Mouse (Mus musculus) activated CD4-positive, CD25-positive, alpha-beta regulatory T cell, adult 4 months (primary cell): ENCODE measurements around the gene Vmn1r178. TPM values are rescaled to one million over a fixed set of nuclear protein-coding genes. Genes with fewer than 3 reads are reported as not detected.
"Not testable (repeated sequence)": the region's sequence is repeated elsewhere in the genome, so short reads cannot be mapped to it uniquely, and the experiment has no call there.

Source experiments
- ATAC-seq: one replicate; pipeline ENCODE4 v1.8.0; 2017
- polyA plus RNA-seq, 2 experiments: library from polyadenylated mRNA; unstranded; fragments of 100-300 nt; shearing (Covaris generic); gene quantifications; one replicate each; pipeline ENCODE4 v1.2.1; 2017

The Vmn1r178 gene
- polyA plus RNA-seq, result not detected

DNA sequence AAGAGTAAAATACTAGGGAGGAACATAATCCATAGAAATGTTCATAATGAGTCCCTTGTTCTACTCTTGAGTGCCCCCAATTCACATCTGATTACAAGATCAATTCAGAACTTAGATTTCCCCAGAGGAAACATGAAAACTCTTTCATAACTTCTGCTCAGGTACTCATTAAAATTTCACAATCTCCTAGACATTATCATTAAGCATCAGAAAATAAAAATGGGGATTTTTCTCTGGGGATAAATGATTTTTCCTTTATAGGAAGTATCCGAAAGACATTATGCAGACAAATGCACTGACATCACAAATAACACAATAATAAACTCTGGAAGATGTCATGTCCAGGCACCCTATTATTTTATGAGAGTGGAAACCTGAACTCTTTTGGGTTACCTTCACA is at the start of gene Vmn1r178:
Vmn1r178 (plus strand) TSS at position 301 of the 400 bp plus-strand sequence.
- no peak for ATAC-seq

DNA sequence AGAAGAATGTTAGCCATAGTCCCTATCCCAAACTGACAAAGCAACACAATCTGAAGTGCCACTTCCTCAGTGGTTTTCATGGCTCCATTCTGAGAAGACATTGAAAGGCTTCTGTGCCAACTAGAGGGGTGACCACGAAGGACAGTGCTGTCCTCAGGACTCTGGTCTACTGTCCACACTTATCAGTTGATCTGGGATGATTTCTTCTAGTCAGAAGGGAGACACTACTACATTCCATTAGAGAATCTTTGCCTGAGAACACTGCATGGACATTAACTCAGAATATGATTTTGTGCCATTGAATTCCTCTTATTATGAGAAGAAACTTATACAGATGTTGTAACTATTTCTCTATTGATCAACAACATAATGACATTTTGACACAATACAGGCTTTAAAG is 25.5 kb upstream of the Vmn1r178 start, which contains the start of gene Vmn1r177:
Vmn1r177 (minus strand) TSS at position 101 of the 400 bp plus-strand sequence.
- not testable (repeated sequence) for ATAC-seq

- not testable (repeated sequence) for ATAC-seq
These were observed 14.9 kb upstream of the Vmn1r178 start for GRCm38 (mm10) chr7:23876918-23877317.

- no peak for ATAC-seq
These were observed 34.9 kb downstream of the Vmn1r178 start, which contains the start of gene Vmn1r179 for GRCm38 (mm10) chr7:23926678-23927077. Gene Vmn1r179 (plus strand): TSS chr7:23926978.

Other genes with a start within 250 kb of the Vmn1r178 start
- gene Vmn1r172, start 233.7 kb upstream of the Vmn1r178 start, polyA plus RNA-seq, result not detected
- gene Vmn1r173, start 191.3 kb upstream of the Vmn1r178 start, polyA plus RNA-seq, result not detected
- gene Vmn1r174, start 139.7 kb upstream of the Vmn1r178 start, polyA plus RNA-seq, result not detected
- not detected for gene Vmn1r175, start 81.4 kb upstream of the Vmn1r178 start, polyA plus RNA-seq
- gene Vmn1r176, start 54.6 kb upstream of the Vmn1r178 start, polyA plus RNA-seq, result not detected
- gene Vmn1r177, start 25.6 kb upstream of the Vmn1r178 start, polyA plus RNA-seq, result not detected
- under 1 TPM in 1 of 2 experiments, not detected in 1; 0.11 TPM for gene Vmn1r179, start 35.0 kb downstream of the Vmn1r178 start, polyA plus RNA-seq
- gene Vmn1r180, start 58.6 kb downstream of the Vmn1r178 start, polyA plus RNA-seq, result not detected
- not detected for gene Vmn1r181, start 82.6 kb downstream of the Vmn1r178 start, polyA plus RNA-seq
- gene V1rd19, start 109.7 kb downstream of the Vmn1r178 start, polyA plus RNA-seq, result under 1 TPM in 1 of 2 experiments, not detected in 1; 0.20 TPM
- gene Vmn1r183, start 161.2 kb downstream of the Vmn1r178 start, polyA plus RNA-seq, result under 1 TPM in 1 of 2 experiments, not detected in 1; 0.26 TPM
- 10 to 100 TPM; 16.1 to 20.2 TPM for gene Zfp180, start 189.9 kb downstream of the Vmn1r178 start, polyA plus RNA-seq
- 1 to 10 TPM in 1 of 2 experiments, under 1 TPM in 1; 0.96 to 1.2 TPM for gene Zfp112, start 220.3 kb downstream of the Vmn1r178 start, polyA plus RNA-seq
- gene Zfp235, start 242.2 kb downstream of the Vmn1r178 start, polyA plus RNA-seq, result 10 to 100 TPM; 10.9 to 15.5 TPM